Mouse (Mus musculus) ovary, postnatal 36 days (tissue): ENCODE results near the gene Ssxb9.
"Not testable (repeated sequence)": the region's sequence is repeated elsewhere in the genome, so short reads cannot be mapped to it uniquely, and the experiment has no call there.

Source experiments
- DNase-seq: peaks from one replicate; pipeline ENCODE4 v3.0.0; 2022; ENCODE audit warnings: low spot score, mixed read lengths

Gene Ssxb9

DNA sequence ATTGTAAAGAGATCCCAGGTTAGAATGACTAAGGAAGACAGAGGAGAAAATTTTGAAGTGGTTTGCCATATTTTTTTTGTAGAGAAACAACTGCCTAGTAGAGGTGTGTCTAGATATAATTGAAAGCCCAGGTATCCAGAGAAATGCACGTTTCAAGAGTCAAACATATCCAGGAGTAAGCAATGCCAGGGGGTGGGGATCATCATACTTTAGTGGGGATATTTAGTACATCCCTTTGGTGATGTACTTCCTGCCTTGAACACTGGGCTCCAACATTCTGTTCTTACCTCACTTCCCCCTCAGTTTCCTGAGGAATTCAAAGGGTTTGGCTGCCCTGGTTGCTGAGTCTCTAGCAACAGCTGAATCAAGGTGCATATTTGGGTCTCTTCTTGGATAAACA lies at the start of gene Ssxb9:
Gene Ssxb9 (plus strand): TSS at position 301 of the 400 bp plus-strand sequence.
- not testable (repeated sequence) for DNase-seq

DNA sequence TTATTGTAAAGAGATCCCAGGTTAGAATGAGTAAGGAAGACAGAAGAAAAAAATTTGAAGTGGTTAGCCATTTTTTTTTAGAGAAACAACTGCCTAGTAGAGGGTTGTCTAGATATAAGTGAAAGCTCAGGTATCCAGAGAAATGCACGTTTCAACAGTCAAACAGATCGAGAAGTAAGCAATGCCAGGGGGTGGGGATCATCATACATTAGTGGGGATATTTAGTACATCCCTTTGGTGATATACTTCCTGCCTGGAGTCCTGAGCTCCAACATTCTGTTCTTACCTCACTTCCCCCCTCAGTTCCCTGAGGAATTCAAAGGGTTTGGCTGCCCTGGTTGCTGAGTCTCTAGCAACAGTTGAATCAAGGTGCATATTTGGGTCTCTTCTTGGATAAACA lies 39.7 kb upstream of the Ssxb9 start, which contains the start of gene Ssxb10:
Gene Ssxb10 (plus strand): TSS at position 301 of the 400 bp plus-strand sequence.
- no peak for DNase-seq

DNA sequence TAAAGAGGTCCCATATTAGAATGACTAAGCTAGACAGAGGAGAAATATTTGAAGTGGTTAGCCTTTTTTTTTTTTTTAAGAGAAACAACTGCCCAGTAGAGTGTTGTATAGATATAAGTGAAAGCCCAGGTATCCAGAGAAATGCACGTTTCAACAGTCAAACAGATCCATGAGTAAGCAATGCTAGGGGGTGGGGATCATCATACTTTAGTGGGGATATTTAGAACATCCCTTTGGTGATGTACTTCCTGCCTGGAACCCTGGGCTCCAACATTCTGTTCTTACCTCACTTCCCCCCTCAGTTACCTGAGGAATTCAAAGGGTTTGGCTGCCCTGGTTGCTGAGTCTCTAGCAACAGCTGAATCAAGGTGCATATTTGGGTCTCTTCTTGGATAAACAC lies 46.2 kb downstream of the Ssxb9 start, which contains the start of gene Ssxb1:
Gene Ssxb1 (plus strand): TSS at position 301 of the 400 bp plus-strand sequence.
- not testable (repeated sequence) for DNase-seq
